Mouse (Mus musculus): ENCODE measurements around the gene Ppm1h. TPM values are rescaled to one million over a fixed set of nuclear protein-coding genes. Genes with fewer than 3 reads are reported as not detected.

Ppm1h gene
- polyA plus RNA-seq, 1 experiment from 2014 or later: 33.4 TPM

GRCm38 (mm10) chr10:122803906-122804305 is 125.3 kb downstream of the Ppm1h start:
- no peak overlapping the region for H3K9ac ChIP-seq
- H3K4me1 ChIP-seq (replicated peaks): peaks cover 19% of the 10 kb centered on the region
- H3K9me3 ChIP-seq: peaks cover 9% of the 10 kb centered on the region; the same call in 1 of the 2 replicates
- 0 out of 2 replicates have a peak, but pooled peaks have one; percentile 11 for ATAC-seq (ENCODE audit: low read depth)
- no peak overlapping the region for H3K4me3 ChIP-seq
- H3K27ac ChIP-seq (replicated peaks): no peak overlapping the region
- WGBS: 11% methylated on average over 7 of the region's 7 CpGs
- 0 out of 2 replicates have a peak, but pooled peaks cover 4% of the 10 kb centered on the region for H3K36me3 ChIP-seq
- no peak overlapping the region for H3K4me2 ChIP-seq
- H3K27me3 ChIP-seq: no peaks in the 10 kb centered on the region

- Histone ChIP-seq H3K4me3 (no peak overlapping the region), H3K4me2 (no peak overlapping the region), H3K4me1 (replicated peaks) (peaks cover 30% of the 10 kb centered on the region), H3K27me3 (no peaks in the 10 kb centered on the region), H3K27ac (replicated peaks) (no peak overlapping the region), H3K9me3 (peaks cover 9% of the 10 kb centered on the region; the same call in 1 of the 2 replicates), H3K9ac (0 out of 2 replicates have a peak overlapping the region, but pooled peaks have one; percentile 22), H3K36me3 (0 out of 2 replicates have a peak, but pooled peaks cover 4% of the 10 kb centered on the region)
- 69% methylated on average over 2 of the region's 2 CpGs for WGBS
- no peak for ATAC-seq (ENCODE audit: low read depth)
Measured at GRCm38 (mm10) chr10:122805866-122806265, 127.3 kb downstream of the Ppm1h start.

- H3K4me2 ChIP-seq: no peak overlapping the region
Measured at GRCm38 (mm10) chr10:122807127-122808105, 128.9 kb downstream of the Ppm1h start.

GRCm38 (mm10) chr10:122808186-122808585 is 129.6 kb downstream of the Ppm1h start:
- Histone ChIP-seq H3K9ac (peak overlapping the region; percentile 45; the same call in 1 of the 2 replicates), H3K27ac (replicated peaks) (0 out of 2 replicates have a peak overlapping the region, but pooled peaks have one; percentile 50), H3K9me3 (peaks cover 9% of the 10 kb centered on the region; the same call in 1 of the 2 replicates), H3K4me1 (replicated peaks) (peaks cover 29% of the 10 kb centered on the region), H3K36me3 (0 out of 2 replicates have a peak, but pooled peaks cover 4% of the 10 kb centered on the region), H3K27me3 (peaks cover 3% of the 10 kb centered on the region; the same call in 1 of the 2 replicates), H3K4me3 (no peak overlapping the region), H3K4me2 (no peak overlapping the region)
- 53% methylated on average over 4 of the region's 4 CpGs for WGBS
- no peak for ATAC-seq (ENCODE audit: low read depth)

More at GRCm38 (mm10) chr10:122807127-122808105, 128.9 kb downstream of the Ppm1h start:
- H3K9me3 ChIP-seq: peaks cover 9% of the 10 kb centered on the region; the same call in 1 of the 2 replicates
- ATAC-seq (ENCODE audit: low read depth): peak; percentile 37; the same call in 1 of the 2 replicates
- peak overlapping the region; percentile 84 for H3K27ac ChIP-seq (replicated peaks)
- no peaks in the 10 kb centered on the region for H3K27me3 ChIP-seq
- no peak overlapping the region for H3K4me3 ChIP-seq
- peak overlapping the region; percentile 61; the same call in 1 of the 2 replicates for H3K9ac ChIP-seq
- 34% methylated on average over 9 of the region's 9 CpGs for WGBS
- H3K36me3 ChIP-seq: 0 out of 2 replicates have a peak, but pooled peaks cover 4% of the 10 kb centered on the region
- H3K4me1 ChIP-seq (replicated peaks): peaks cover 30% of the 10 kb centered on the region

GRCm38 (mm10) chr10:122809851-122810250 is 131.3 kb downstream of the Ppm1h start:
- 65% methylated on average over 8 of the region's 8 CpGs for WGBS
- no peak for ATAC-seq (ENCODE audit: low read depth)

GRCm38 (mm10) chr10:122815094-122815493 is 136.5 kb downstream of the Ppm1h start:
- peak overlapping the region; percentile 50 for H3K9ac ChIP-seq
- peaks cover 5% of the 10 kb centered on the region; the same call in 1 of the 2 replicates for H3K27me3 ChIP-seq
- no peaks in the 10 kb centered on the region for H3K36me3 ChIP-seq
- peak overlapping the region; percentile 14 for H3K4me2 ChIP-seq
- H3K4me3 ChIP-seq: no peak overlapping the region
- H3K27ac ChIP-seq (replicated peaks): peak overlapping the region; percentile 84
- H3K4me1 ChIP-seq (replicated peaks): peaks cover 39% of the 10 kb centered on the region
- no peaks in the 10 kb centered on the region for H3K9me3 ChIP-seq
- ATAC-seq (ENCODE audit: low read depth): peak; percentile 60; the same call in 1 of the 2 replicates
- 27% methylated on average over 14 of the region's 14 CpGs for WGBS

More at GRCm38 (mm10) chr10:122809851-122810250, 131.3 kb downstream of the Ppm1h start:
- Histone ChIP-seq H3K4me3 (no peak overlapping the region), H3K27ac (replicated peaks) (no peak overlapping the region), H3K27me3 (peaks cover 5% of the 10 kb centered on the region; the same call in 1 of the 2 replicates), H3K4me1 (replicated peaks) (peaks cover 40% of the 10 kb centered on the region), H3K9me3 (peaks cover 3% of the 10 kb centered on the region; the same call in 1 of the 2 replicates), H3K4me2 (no peak overlapping the region), H3K9ac (no peak overlapping the region), H3K36me3 (0 out of 2 replicates have a peak, but pooled peaks cover 2% of the 10 kb centered on the region)

- Histone ChIP-seq H3K4me1 (replicated peaks) (peaks cover 37% of the 10 kb centered on the region), H3K9ac (0 out of 2 replicates have a peak overlapping the region, but pooled peaks have one; percentile 5), H3K4me2 (no peak overlapping the region), H3K27me3 (peaks cover 5% of the 10 kb centered on the region; the same call in 1 of the 2 replicates), H3K4me3 (no peak overlapping the region), H3K36me3 (no peaks in the 10 kb centered on the region), H3K27ac (replicated peaks) (peak overlapping the region; percentile 43), H3K9me3 (no peaks in the 10 kb centered on the region)
- 84% methylated on average over 8 of the region's 8 CpGs for WGBS
- 0 out of 2 replicates have a peak, but pooled peaks have one; percentile 7 for ATAC-seq (ENCODE audit: low read depth)
Measured at GRCm38 (mm10) chr10:122817741-122818140, 139.2 kb downstream of the Ppm1h start.

GRCm38 (mm10) chr10:122819808-122820207 is 141.2 kb downstream of the Ppm1h start:
- no peak for ATAC-seq (ENCODE audit: low read depth)
- peaks cover 26% of the 10 kb centered on the region for H3K4me1 ChIP-seq (replicated peaks)
- no peaks in the 10 kb centered on the region for H3K27me3 ChIP-seq
- no peak overlapping the region for H3K4me3 ChIP-seq
- no peak overlapping the region for H3K27ac ChIP-seq (replicated peaks)
- H3K9me3 ChIP-seq: no peaks in the 10 kb centered on the region
- H3K36me3 ChIP-seq: no peaks in the 10 kb centered on the region
- WGBS: 96% methylated on average over 6 of the region's 6 CpGs
- H3K9ac ChIP-seq: no peak overlapping the region
- H3K4me2 ChIP-seq: no peak overlapping the region

- Histone ChIP-seq H3K4me2 (no peak overlapping the region), H3K27me3 (no peaks in the 10 kb centered on the region), H3K9ac (no peak overlapping the region), H3K4me1 (replicated peaks) (peaks cover 16% of the 10 kb centered on the region; the same call in 1 of the 2 replicates), H3K27ac (replicated peaks) (no peak overlapping the region), H3K4me3 (no peak overlapping the region), H3K36me3 (no peaks in the 10 kb centered on the region), H3K9me3 (no peaks in the 10 kb centered on the region)
- no peak for ATAC-seq (ENCODE audit: low read depth)
- 73% methylated on average over 6 of the region's 6 CpGs for WGBS
Measured at GRCm38 (mm10) chr10:122821549-122821948, 143.0 kb downstream of the Ppm1h start.

- H3K9me3 ChIP-seq: no peaks in the 10 kb centered on the region
- no peak overlapping the region for H3K9ac ChIP-seq
- H3K27me3 ChIP-seq: no peaks in the 10 kb centered on the region
- H3K4me2 ChIP-seq: no peak overlapping the region
- 75% methylated on average over 13 of the region's 13 CpGs for WGBS
- peaks cover 5% of the 10 kb centered on the region; the same call in 1 of the 2 replicates for H3K4me1 ChIP-seq (replicated peaks)
- no peak for ATAC-seq (ENCODE audit: low read depth)
- H3K4me3 ChIP-seq: no peak overlapping the region
- no peak overlapping the region for H3K27ac ChIP-seq (replicated peaks)
- H3K36me3 ChIP-seq: no peaks in the 10 kb centered on the region
Measured at GRCm38 (mm10) chr10:122823642-122824041, 145.1 kb downstream of the Ppm1h start.

GRCm38 (mm10) chr10:122826696-122827331 is 148.3 kb downstream of the Ppm1h start:
- H3K4me2 ChIP-seq: no peak overlapping the region
- ATAC-seq (ENCODE audit: low read depth): no peak
- WGBS: 86% methylated on average over 16 of the region's 16 CpGs

More at GRCm38 (mm10) chr10:122826696-122827331, 148.3 kb downstream of the Ppm1h start:
- peaks cover 5% of the 10 kb centered on the region; the same call in 1 of the 2 replicates for H3K4me1 ChIP-seq (replicated peaks)
- no peaks in the 10 kb centered on the region for H3K9me3 ChIP-seq
- H3K9ac ChIP-seq: no peak overlapping the region
- H3K27me3 ChIP-seq: no peaks in the 10 kb centered on the region
- H3K27ac ChIP-seq (replicated peaks): no peak overlapping the region
- H3K36me3 ChIP-seq: no peaks in the 10 kb centered on the region
- no peak overlapping the region for H3K4me3 ChIP-seq

All from neural tube, embryonic 13.5 days (tissue).